Mouse (Mus musculus) granulocyte monocyte progenitor cell, adult 5-6 weeks (primary cell): ENCODE results near the gene Tec. TPM values are rescaled to one million over a fixed set of nuclear protein-coding genes. Genes with fewer than 3 reads are reported as not detected.

Experiments used
- total RNA-seq, 2 experiments: library from RNA; stranded (forward) in 1 of 2; stranded (reverse) in 1 of 2; fragments of 200-712, 200-1000 nt in 1 of 2; fragments of >200 nt in 1 of 2; fragmentation: Nextera tagmentation in 1 of 2; gene quantifications; 2 replicates each; pipeline ENCODE4 v1.2.3; 2014 to 2017

Tec gene
- total RNA-seq, 2 experiments from 2014 or later: 33.9 to 36.0 TPM

Other genes starting within 250 kb of the Tec start
- not detected in 2 replicates for gene Cnga1, start 224.2 kb downstream of the Tec start, total RNA-seq (2014; fragmentation: Nextera tagmentation)
- gene Cnga1, start 224.2 kb downstream of the Tec start, total RNA-seq (2017): not detected in 2 replicates
- gene Nipal1, start 220.7 kb downstream of the Tec start, total RNA-seq (2014; fragmentation: Nextera tagmentation): not detected in 2 replicates
- gene Nipal1, start 220.7 kb downstream of the Tec start, total RNA-seq (2017): not detected in 2 replicates
- not detected in 2 replicates for gene Txk, start 115.7 kb downstream of the Tec start, total RNA-seq (2014; fragmentation: Nextera tagmentation)
- gene Txk, start 115.7 kb downstream of the Tec start, total RNA-seq (2017): 0.31 TPM in 1 of 2 replicates, not detected in the other
- 44.5 and 60.4 TPM in 2 replicates for gene Slain2, start 45.8 kb upstream of the Tec start, total RNA-seq (2014; fragmentation: Nextera tagmentation)
- 58.3 and 70.7 TPM in 2 replicates for gene Slain2, start 45.8 kb upstream of the Tec start, total RNA-seq (2017)
- not detected in 2 replicates for gene Gm10135, start 106.2 kb upstream of the Tec start, total RNA-seq (2014; fragmentation: Nextera tagmentation)
- gene Gm10135, start 106.2 kb upstream of the Tec start, total RNA-seq (2017): not detected in 2 replicates
- not detected in 2 replicates for gene Slc10a4, start 138.4 kb upstream of the Tec start, total RNA-seq (2014; fragmentation: Nextera tagmentation)
- not detected in 2 replicates for gene Slc10a4, start 138.4 kb upstream of the Tec start, total RNA-seq (2017)